Mouse (Mus musculus): ENCODE data around the gene Cep170.
"Not testable (repeated sequence)": the region's sequence is repeated elsewhere in the genome, so short reads cannot be mapped to it uniquely, and the experiment has no call there.

- TF ChIP-seq CTCF (IDR thresholded peaks at IDR 0.05; ENCODE audit: low read depth, low read length); GATA1 (IDR thresholded peaks at IDR 0.05; ENCODE audit: borderline replicate concordance, low read length); POLR2AphosphoS5 (IDR thresholded peaks at IDR 0.05; ENCODE audit: insufficient replicate concordance, low read depth, low read length); GATA2 (IDR thresholded peaks at IDR 0.05; ENCODE audit: borderline replicate concordance, low read depth, low read length); TAL1 (conservative IDR thresholded peaks at IDR 0.05; ENCODE audit: low read depth, low read length): not testable (repeated sequence)
Measured at GRCm38 (mm10) chr1:176836562-176836961, 22.7 kb upstream of the Cep170 start.
